Mouse (Mus musculus) liver, embryonic 16.5 days (tissue): Measurements from ENCODE around the gene Pgam2. TPM values are rescaled to one million over a fixed set of nuclear protein-coding genes. Genes with fewer than 3 reads are reported as not detected.

Source experiments
- ATAC-seq: fragments of 200-750 bp; cut with Nextera tagmentation; 2 replicates; pipeline ENCODE4 v1.8.0; 2017; ENCODE audit warnings: low read depth, mild to moderate bottlenecking, moderate number of reproducible peaks, moderate library complexity
- H3K27ac ChIP-seq: fragments of 300-500 bp; sonication (generic); 2 replicates; pipeline ENCODE4 v1.5.1; 2014; ENCODE audit warnings: mild to moderate bottlenecking, low read length
- H3K27me3 ChIP-seq: fragments of 300-500 bp; sonication (generic); 2 replicates; pipeline ENCODE4 v1.6.1; 2014; ENCODE audit warnings: low read depth, low read length, mixed read lengths; ENCODE audit not compliant: control insufficient read depth, insufficient read depth
- H3K36me3 ChIP-seq: fragments of 300-500 bp; sonication (generic); 2 replicates; pipeline ENCODE4 v1.6.1; 2014; ENCODE audit warnings: mild to moderate bottlenecking; ENCODE audit not compliant: control insufficient read depth, insufficient read depth
- H3K4me1 ChIP-seq: fragments of 300-500 bp; sonication (generic); 2 replicates; pipeline ENCODE4 v1.6.1; 2014; ENCODE audit warnings: low read depth, low read length, mixed read lengths; ENCODE audit not compliant: control insufficient read depth
- H3K4me2 ChIP-seq: fragments of 300-500 bp; sonication (generic); 2 replicates; pipeline ENCODE4 v1.6.1; 2014; ENCODE audit warnings: low read depth, low read length, mixed read lengths
- H3K4me3 ChIP-seq: fragments of 300-500 bp; sonication (generic); 2 replicates; pipeline ENCODE4 v1.5.1; 2014; ENCODE audit warnings: low read depth, mild to moderate bottlenecking, low read length
- H3K9ac ChIP-seq: fragments of 300-500 bp; sonication (generic); 2 replicates; pipeline ENCODE4 v1.6.1; 2014; ENCODE audit warnings: low read depth, low read length
- H3K9me3 ChIP-seq: fragments of 300-500 bp; sonication (generic); replicated peaks from 2 replicates; pipeline ENCODE4 v1.6.1; 2016; ENCODE audit warnings: low read length; ENCODE audit not compliant: control insufficient read depth
- WGBS: fragments of 180-500 bp; shearing (Covaris S2); extraction: QIAGEN DNeasy Blood & Tissue Kit; methylation state at CpG from one replicate; pipeline ENCODE4 v1.1.7; 2014; ENCODE audit not compliant: insufficient replicate concordance; 5-methylcytosine and 5-hydroxymethylcytosine counted together
- polyA plus RNA-seq: library from polyadenylated mRNA; unstranded; fragments of >200 nt; fragmentation: Nextera tagmentation; extraction: Ambion mirVana; gene quantifications from 2 replicates; pipeline ENCODE4 v1.2.1, GENCODE M21; 2015

Gene Pgam2
- polyA plus RNA-seq, 1 experiment from 2014 or later = 15.3 TPM

GRCm38 (mm10) chr11:5762633-5762982 is 40.9 kb downstream of the Pgam2 start:
- H3K9me3 ChIP-seq = no peaks in the 10 kb centered on the region
- H3K27ac ChIP-seq = peak overlapping the region; percentile 72
- H3K4me2 ChIP-seq = peak overlapping the region; percentile 88
- H3K36me3 ChIP-seq = no peaks in the 10 kb centered on the region
- 6% methylated on average over 6 of the region's 6 CpGs for WGBS
- H3K4me3 ChIP-seq = peak overlapping the region; percentile 86
- H3K9ac ChIP-seq = peak overlapping the region; percentile 88
- no peaks in the 10 kb centered on the region for H3K27me3 ChIP-seq
- peaks cover 13% of the 10 kb centered on the region for H3K4me1 ChIP-seq
- no peak for ATAC-seq

DNA sequence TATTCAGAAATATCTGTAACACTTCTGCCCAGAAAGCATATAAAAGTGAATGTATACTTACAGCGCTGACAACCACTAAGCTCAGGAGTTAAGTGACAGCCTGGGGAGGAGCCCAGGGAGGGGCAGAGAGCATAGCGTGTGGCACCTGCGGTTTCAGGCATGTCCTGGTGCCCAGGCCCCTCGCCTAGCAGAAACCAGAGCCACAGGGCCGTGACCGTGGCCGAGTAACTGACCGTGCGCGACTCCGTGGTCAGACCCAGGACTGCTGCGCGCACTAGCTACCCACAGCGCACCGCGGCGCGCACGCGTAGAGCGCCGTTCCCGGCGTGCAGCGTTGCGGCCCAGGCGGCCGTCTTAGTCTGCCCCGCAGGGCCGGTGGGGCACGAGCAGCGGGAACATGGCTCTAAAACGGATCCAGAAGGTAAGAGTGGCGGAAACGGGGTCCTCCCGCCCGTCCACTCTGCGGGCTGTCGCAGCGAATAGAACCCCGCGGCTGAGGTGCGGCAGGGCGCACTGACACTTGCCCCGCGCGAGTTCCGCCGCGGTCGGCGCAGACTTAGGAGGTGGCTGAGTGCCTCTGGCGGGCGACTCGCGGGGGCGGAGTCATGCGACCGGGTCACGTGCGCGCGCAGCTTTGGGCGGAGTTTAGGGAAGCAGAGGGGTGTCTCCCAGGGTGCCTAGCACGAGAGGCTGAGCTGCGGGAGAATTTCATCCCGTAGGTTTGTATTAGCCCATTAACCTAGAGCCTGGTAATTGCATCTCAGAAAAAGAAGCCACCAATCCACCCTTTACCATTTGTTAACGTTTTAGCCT is 41.5 kb downstream of the Pgam2 start, which contains the start of gene Urgcp:
Gene Urgcp (minus strand): TSS at position 557 of the 813 bp plus-strand sequence.
- ATAC-seq = peak; percentile 97
- Histone ChIP-seq H3K36me3 (no peaks in the 10 kb centered on the region), H3K27me3 (no peaks in the 10 kb centered on the region), H3K27ac (peak within 1 kb of the TSS; percentile 96), H3K4me3 (peak within 1 kb of the TSS; percentile 86), H3K9me3 (no peaks in the 10 kb centered on the region), H3K4me2 (peak within 1 kb of the TSS; percentile 88), H3K4me1 (peaks cover 13% of the 10 kb centered on the region), H3K9ac (peak within 1 kb of the TSS; percentile 88)
- WGBS = under 1% methylated on average over 68 of the region's 68 CpGs

- Histone ChIP-seq H3K4me1 (no peaks in the 10 kb centered on the region), H3K27ac (no peak overlapping the region), H3K9me3 (peaks cover 8% of the 10 kb centered on the region), H3K27me3 (no peaks in the 10 kb centered on the region), H3K4me2 (no peak overlapping the region), H3K4me3 (no peak overlapping the region), H3K9ac (no peak overlapping the region), H3K36me3 (no peaks in the 10 kb centered on the region)
- no peak for ATAC-seq
- WGBS = 92% methylated on average over 2 of the region's 2 CpGs
These were observed 49.8 kb downstream of the Pgam2 start for GRCm38 (mm10) chr11:5753755-5754154.

Other genes with a start within 250 kb of the Pgam2 start
- gene Ankrd36, start 234.0 kb downstream of the Pgam2 start, polyA plus RNA-seq = 1.9 and 2.5 TPM in 2 replicates
- gene Mrps24, start 88.1 kb downstream of the Pgam2 start, polyA plus RNA-seq = 85.2 and 88.3 TPM in 2 replicates
- 8.4 and 9.4 TPM in 2 replicates for gene Urgcp, start 41.4 kb downstream of the Pgam2 start, polyA plus RNA-seq
- 43.5 and 43.9 TPM in 2 replicates for gene Dbnl, start 15.2 kb downstream of the Pgam2 start, polyA plus RNA-seq
- 1.9 and 2.0 TPM in 2 replicates for gene Polm, start 34.3 kb upstream of the Pgam2 start, polyA plus RNA-seq
- 8.3 and 9.7 TPM in 2 replicates for gene Aebp1, start 58.2 kb upstream of the Pgam2 start, polyA plus RNA-seq
- gene Pold2, start 74.6 kb upstream of the Pgam2 start, polyA plus RNA-seq = 51.8 and 52.5 TPM in 2 replicates
- 4.3 and 4.8 TPM in 2 replicates for gene Myl7, start 95.0 kb upstream of the Pgam2 start, polyA plus RNA-seq
- 0.48 and 0.57 TPM in 2 replicates for gene Gck, start 146.3 kb upstream of the Pgam2 start, polyA plus RNA-seq
- gene Ykt6, start 152.0 kb upstream of the Pgam2 start, polyA plus RNA-seq = 16.8 and 17.7 TPM in 2 replicates